Comparison of ENCODE assay signal across 12 mouse cellular contexts in genomic region chr2:178416427-178416826, GRCm38 (mm10). TPM values are rescaled to one million over a fixed set of nuclear protein-coding genes. Genes with fewer than 3 reads are reported as not detected.
A peak's percentile ranks its signal among the peaks of the same experiment; 100 is the strongest.
DNase-seq lines count a peak whose midpoint lies in the region; ATAC-seq lines count a peak whose summit lies in the region.
"Had no signal": no experiment of that assay in that cellular context is flagged by ENCODE, and none has a peak within 500 bp of the region (broad histone marks: within the 10 kb centered on the region; RNA-seq: fewer than 3 reads in every experiment).

No protein-coding gene starts in this region.

- H3K4me1 ChIP-seq in heart, embryonic 11.5 days (ENCODE audit: control insufficient read depth, insufficient read depth, low read length): peaks cover 53% of the 10 kb centered on the region
- peaks cover 36% of the 10 kb centered on the region for H3K4me1 ChIP-seq in liver, embryonic 13.5 days (replicated peaks)

- WGBS in heart, embryonic 11.5 days (ENCODE audit: insufficient replicate concordance): 41% methylated on average over 13 of the region's 13 CpGs
- 24% methylated on average over 13 of the region's 13 CpGs for WGBS in liver, embryonic 13.5 days (ENCODE audit: insufficient replicate concordance)

- peaks cover 14% of the 10 kb centered on the region for H3K36me3 ChIP-seq in heart, embryonic 11.5 days (ENCODE audit: control insufficient read depth, insufficient read depth, low read length)
- H3K36me3 ChIP-seq in liver, embryonic 13.5 days: 0 out of 2 replicates have a peak, but pooled peaks cover 4% of the 10 kb centered on the region
- H3K36me3 ChIP-seq: midbrain, embryonic 10.5 days had no signal

- no peaks in the 10 kb centered on the region for H3K27me3 ChIP-seq in heart, embryonic 11.5 days (ENCODE audit: control insufficient read depth, insufficient read depth, low read length)
- H3K27me3 ChIP-seq in liver, embryonic 13.5 days: peaks cover 32% of the 10 kb centered on the region
- H3K27me3 ChIP-seq: Patski had no signal

- DNase-seq in heart, postnatal 25 days (ENCODE audit: low spot score): no peak
- peak; percentile 54 for DNase-seq in brain, adult 2 months (ENCODE audit: low read depth, low spot score)
- no peak for DNase-seq in liver, embryonic 13.5 days
- no peak for DNase-seq in kidney, postnatal 10 days
- no peak for DNase-seq in retina, embryonic 14.5 days (ENCODE audit: low spot score)
- DNase-seq in cerebellum, adult 9-11 months: no peak
- DNase-seq: B cell, adult 2 months had no signal

- peak overlapping the region; percentile 46 for H3K4me2 ChIP-seq in heart, embryonic 11.5 days
- peak overlapping the region; percentile 42 for H3K4me2 ChIP-seq in liver, embryonic 13.5 days

- no peak overlapping the region for H3K4me3 ChIP-seq in heart, embryonic 11.5 days (ENCODE audit: low read depth, low read length)
- H3K4me3 ChIP-seq in liver, embryonic 13.5 days (replicated peaks): no peak overlapping the region
- H3K4me3 ChIP-seq: midbrain, embryonic 10.5 days had no signal

- H3K9me3 ChIP-seq in heart, embryonic 11.5 days (replicated peaks; ENCODE audit: control insufficient read depth, low read length): peaks cover 3% of the 10 kb centered on the region
- H3K9me3 ChIP-seq in liver, embryonic 13.5 days (replicated peaks): no peaks in the 10 kb centered on the region
- H3K9me3 ChIP-seq: midbrain, embryonic 10.5 days had no signal

- intact Hi-C loops in heart, postnatal 25 days (cut with DNase I): no loop called here

- ATAC-seq in heart, embryonic 11.5 days (replicated peaks; ENCODE audit: insufficient number of reproducible peaks, low FRiP score, low TSS enrichment): no peak
- ATAC-seq in liver, embryonic 13.5 days (ENCODE audit: low read depth): peak; percentile 46
- peak; percentile 62 for ATAC-seq in megakaryocyte, adult 5-6 weeks (ENCODE audit: poor library complexity, severe bottlenecking)
- ATAC-seq: hindbrain, postnatal 0 days; Patski had no signal

- H3K9ac ChIP-seq in heart, embryonic 11.5 days (ENCODE audit: low read depth, low read length): 0 out of 2 replicates have a peak overlapping the region, but pooled peaks have one; percentile 22
- H3K9ac ChIP-seq in liver, embryonic 13.5 days: no peak overlapping the region

- no peak overlapping the region for H3K27ac ChIP-seq in heart, embryonic 11.5 days (ENCODE audit: low read depth, low read length)
- H3K27ac ChIP-seq in liver, embryonic 13.5 days: no peak overlapping the region
- H3K27ac ChIP-seq: hindbrain, postnatal 0 days; midbrain, embryonic 10.5 days had no signal

RNA-seq across cellular contexts. Expression of gene Fam217b, which starts 2.1 kb away (rescaled TPM):
- polyA plus RNA-seq in heart, embryonic 11.5 days (2014; fragmentation: Nextera tagmentation; extraction: Ambion mirVana): 7.9 and 8.3 TPM in 2 replicates
- 10 to 100 TPM; 10.7 to 11.7 TPM for total RNA-seq in heart, postnatal 25 days (2021)
- polyA plus RNA-seq in liver, embryonic 13.5 days (2015; fragmentation: Nextera tagmentation; extraction: Ambion mirVana): 1.1 TPM in 2 replicates
- 10.2 and 16.0 TPM in 2 replicates for total RNA-seq in megakaryocyte, adult 5-6 weeks (2015)
- total RNA-seq in megakaryocyte, adult 5-6 weeks (2017): 5.9 and 8.6 TPM in 2 replicates

RNA-seq across cellular contexts. Expression of gene Ppp1r3d, which starts 2.2 kb away (rescaled TPM):
- polyA plus RNA-seq in heart, embryonic 11.5 days (2014; fragmentation: Nextera tagmentation; extraction: Ambion mirVana): 11.7 and 20.7 TPM in 2 replicates
- total RNA-seq in heart, postnatal 25 days (2021): 10 to 100 TPM; 19.0 to 21.3 TPM
- 0.87 and 1.0 TPM in 2 replicates for polyA plus RNA-seq in liver, embryonic 13.5 days (2015; fragmentation: Nextera tagmentation; extraction: Ambion mirVana)
- total RNA-seq in megakaryocyte, adult 5-6 weeks (2015): 7.4 and 7.5 TPM in 2 replicates
- total RNA-seq in megakaryocyte, adult 5-6 weeks (2017): 5.4 and 5.8 TPM in 2 replicates

RNA-seq across cellular contexts. Expression of gene Sycp2, which starts 8.9 kb away (rescaled TPM):
- 0.15 and 0.16 TPM in 2 replicates for polyA plus RNA-seq in heart, embryonic 11.5 days (2014; fragmentation: Nextera tagmentation; extraction: Ambion mirVana)
- total RNA-seq in heart, postnatal 25 days (2021): 1 to 10 TPM in 1 of 2 experiments, under 1 TPM in 1; 0.87 to 1.7 TPM
- polyA plus RNA-seq in liver, embryonic 13.5 days (2015; fragmentation: Nextera tagmentation; extraction: Ambion mirVana): not detected in 2 replicates
- 0.96 and 3.1 TPM in 2 replicates for total RNA-seq in megakaryocyte, adult 5-6 weeks (2015)
- 1.4 and 1.5 TPM in 2 replicates for total RNA-seq in megakaryocyte, adult 5-6 weeks (2017)

RNA-seq across cellular contexts. Expression of gene Cdh26, which starts 13.9 kb away (rescaled TPM):
- 0.10 and 0.24 TPM in 2 replicates for polyA plus RNA-seq in heart, embryonic 11.5 days (2014; fragmentation: Nextera tagmentation; extraction: Ambion mirVana)
- not detected for total RNA-seq in heart, postnatal 25 days (2021)
- polyA plus RNA-seq in liver, embryonic 13.5 days (2015; fragmentation: Nextera tagmentation; extraction: Ambion mirVana): 0.12 and 0.16 TPM in 2 replicates
- not detected in 2 replicates for total RNA-seq in megakaryocyte, adult 5-6 weeks (2015)
- not detected in 2 replicates for total RNA-seq in megakaryocyte, adult 5-6 weeks (2017)
- polyA plus RNA-seq: Patski had no signal
